Mouse (Mus musculus) brain, embryonic 14.5 days (tissue): ENCODE data around the gene Metap1d.

ENCODE experiments used
- CTCF ChIP-seq: fragments of 200-500 bp; IDR thresholded peaks from 2 replicates; pipeline ENCODE4 v1.5.1; 2012; ENCODE audit warnings: inconsistent platforms, mild to moderate bottlenecking, moderate library complexity, borderline replicate concordance; ENCODE audit not compliant: insufficient read depth, insufficient read length; ENCODE audit errors: extremely low read depth
- POLR2A ChIP-seq: fragments of 200-500 bp; IDR thresholded peaks from 2 replicates; pipeline ENCODE4 v1.6.1; 2012; ENCODE audit warnings: mild to moderate bottlenecking, inconsistent platforms, borderline replicate concordance; ENCODE audit not compliant: poor library complexity, insufficient read depth, insufficient read length, severe bottlenecking; ENCODE audit errors: extremely low read depth

DNA sequence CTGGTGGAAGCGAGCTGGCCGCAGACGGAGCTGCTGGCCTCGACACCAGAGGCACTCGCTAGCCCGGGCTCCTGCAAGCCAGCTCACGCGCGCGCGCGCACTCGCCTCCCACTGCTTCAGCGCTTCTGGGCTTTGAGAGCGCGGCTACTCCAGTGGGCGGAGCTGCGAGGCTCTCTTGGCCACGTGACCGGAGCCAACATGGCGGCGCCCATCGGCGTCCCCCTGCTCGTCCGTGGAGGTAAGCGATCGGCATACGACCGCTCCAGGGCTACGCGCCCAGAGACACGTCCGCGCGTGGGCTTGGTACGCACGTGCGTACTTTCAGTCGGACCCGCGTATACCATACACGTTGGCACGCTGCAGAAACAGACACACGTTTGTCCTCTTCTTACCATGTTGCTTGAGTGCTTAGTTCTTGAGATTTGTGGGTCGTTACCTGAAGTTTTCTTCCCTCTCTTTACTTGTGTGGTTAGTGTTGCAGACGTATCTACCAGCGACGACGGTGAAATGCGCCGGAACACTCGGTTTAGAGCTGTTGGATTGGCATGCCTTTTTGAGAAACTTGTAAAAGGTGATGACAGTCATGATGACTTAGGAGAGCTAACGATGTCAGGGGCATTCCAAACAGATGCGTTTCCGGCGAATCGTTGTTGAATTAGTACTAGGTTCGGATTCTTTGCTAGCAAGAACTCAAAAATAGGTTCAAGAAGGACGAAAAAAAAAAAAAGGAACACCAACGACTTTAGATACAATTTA lies at the start of gene Metap1d:
- TF ChIP-seq POLR2A = peak; percentile 83
- 0 out of 2 replicates have a peak, but pooled peaks have one; percentile 9 for TF ChIP-seq CTCF
